Mouse (Mus musculus): ENCODE results near the gene Plk5. TPM values are rescaled to one million over a fixed set of nuclear protein-coding genes. Genes with fewer than 3 reads are reported as not detected.

The Plk5 gene
- polyA plus RNA-seq, 2 experiments: 0.48 to 1.9 TPM

DNA sequence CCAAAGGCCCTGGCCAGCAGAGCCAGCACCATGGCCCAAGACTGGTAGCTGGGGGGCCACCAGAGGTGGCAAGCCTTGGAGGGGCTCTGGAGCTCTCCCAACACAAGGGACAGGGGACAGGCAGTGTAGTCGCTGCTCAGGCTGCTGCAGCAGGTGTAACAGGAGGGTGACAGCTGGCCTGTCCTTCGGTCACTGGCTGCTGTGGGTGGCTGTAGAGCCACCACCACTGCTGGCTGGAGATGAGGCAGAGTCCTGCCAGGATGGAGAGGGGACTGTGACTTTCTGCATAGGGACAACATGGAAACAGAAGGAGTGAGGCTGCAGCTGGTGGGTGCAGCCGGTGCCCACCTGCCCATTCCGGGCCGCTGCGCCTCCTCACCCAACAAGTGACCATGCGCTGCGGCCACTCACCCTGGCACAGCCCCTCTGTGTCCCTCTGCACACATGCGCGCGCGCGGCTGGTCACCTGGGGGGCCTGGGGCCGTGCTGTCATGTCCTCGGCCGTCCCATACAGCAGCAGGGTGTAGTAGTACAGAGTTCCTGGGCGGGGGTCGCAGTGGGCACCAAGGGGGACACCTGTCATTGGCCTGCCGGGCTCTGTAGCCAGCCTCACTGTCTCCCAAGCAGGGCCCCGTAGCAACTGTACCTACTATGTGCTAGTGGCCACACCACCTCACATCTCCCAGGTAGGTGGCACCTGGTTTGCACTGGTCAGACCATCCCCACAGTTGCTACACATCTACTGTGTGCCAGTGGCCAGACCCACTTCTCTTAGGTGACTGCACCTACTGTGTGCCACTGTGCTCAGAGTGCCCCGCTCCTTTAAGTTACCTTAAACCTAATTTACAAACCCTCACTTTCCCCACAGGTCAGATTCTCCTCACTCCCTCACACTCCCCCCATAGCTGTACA is 34.3 kb upstream of the Plk5 start:
- ATAC-seq (ENCODE audit: low FRiP score, low read depth) (no peak), DNase-seq (ENCODE audit: low spot score) (no peak)
- Histone ChIP-seq H3K9ac (ENCODE audit: low read depth, low read length, severe bottlenecking) (peak overlapping the region; percentile 64; the same call in 1 of the 2 replicates), H3K9me3 (ENCODE audit: control insufficient read depth, low read length) (no peaks in the 10 kb centered on the region), H3K27ac (replicated peaks; ENCODE audit: low read depth, low read length) (no peak overlapping the region), H3K27me3 (ENCODE audit: control insufficient read depth, insufficient read depth, low read length) (peaks cover 6% of the 10 kb centered on the region; the same call in 1 of the 2 replicates), H3K4me3 (replicated peaks; ENCODE audit: low read length) (peak overlapping the region; percentile 60; the same call in 1 of the 2 replicates), H3K36me3 (ENCODE audit: control insufficient read depth, insufficient read depth, low read length) (peaks cover 17% of the 10 kb centered on the region; the same call in 1 of the 2 replicates), H3K4me1 (ENCODE audit: control insufficient read depth, insufficient read depth, low read length) (peaks cover 10% of the 10 kb centered on the region; the same call in 1 of the 2 replicates), H3K4me2 (replicated peaks; ENCODE audit: low read depth, low read length, severe bottlenecking) (peak overlapping the region; percentile 99)
- no peak for TF ChIP-seq POLR2A (IDR thresholded peaks at IDR 0.05; ENCODE audit: borderline replicate concordance, extremely low read depth, insufficient read depth, insufficient read length)
- 93% methylated on average over 21 of the region's 21 CpGs for WGBS

DNA sequence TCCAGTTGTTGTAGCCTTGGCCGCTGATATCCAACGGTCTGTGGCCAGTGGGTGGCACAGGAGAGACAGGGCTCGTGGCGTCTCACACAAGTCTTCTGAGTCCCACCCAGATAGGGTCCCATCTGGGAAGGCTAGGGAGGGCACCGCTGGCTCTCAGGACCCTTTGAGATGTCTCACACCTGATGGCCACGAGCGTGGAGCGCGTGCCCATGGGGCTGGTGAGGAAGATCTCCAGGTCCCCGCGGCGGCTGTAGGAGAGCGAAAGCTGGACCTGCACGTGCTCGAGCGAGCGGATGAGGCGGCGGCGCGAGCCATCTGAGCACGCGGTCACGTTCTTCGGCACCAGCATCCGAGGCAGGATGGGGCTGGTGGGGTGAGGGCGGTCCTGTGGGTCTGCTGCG is 33.4 kb upstream of the Plk5 start:
- WGBS: 3% methylated on average over 28 of the region's 28 CpGs
- peaks cover 13% of the 10 kb centered on the region; the same call in 1 of the 2 replicates for H3K36me3 ChIP-seq (ENCODE audit: control insufficient read depth, insufficient read depth, low read length)
- H3K4me3 ChIP-seq (replicated peaks; ENCODE audit: low read length): peak overlapping the region; percentile 60
- peak overlapping the region; percentile 99 for H3K4me2 ChIP-seq (replicated peaks; ENCODE audit: low read depth, low read length, severe bottlenecking)
- no peak overlapping the region for H3K27ac ChIP-seq (replicated peaks; ENCODE audit: low read depth, low read length)
- no peaks in the 10 kb centered on the region for H3K27me3 ChIP-seq (ENCODE audit: control insufficient read depth, insufficient read depth, low read length)
- ATAC-seq (ENCODE audit: low FRiP score, low read depth) (no peak), DNase-seq (ENCODE audit: low spot score) (no peak)
- H3K4me1 ChIP-seq (ENCODE audit: control insufficient read depth, insufficient read depth, low read length): peaks cover 10% of the 10 kb centered on the region; the same call in 1 of the 2 replicates
- H3K9me3 ChIP-seq (ENCODE audit: control insufficient read depth, low read length): no peaks in the 10 kb centered on the region
- H3K9ac ChIP-seq (ENCODE audit: low read depth, low read length, severe bottlenecking): peak overlapping the region; percentile 64
- TF ChIP-seq POLR2A (IDR thresholded peaks at IDR 0.05; ENCODE audit: borderline replicate concordance, extremely low read depth, insufficient read depth, insufficient read length): no peak

DNA sequence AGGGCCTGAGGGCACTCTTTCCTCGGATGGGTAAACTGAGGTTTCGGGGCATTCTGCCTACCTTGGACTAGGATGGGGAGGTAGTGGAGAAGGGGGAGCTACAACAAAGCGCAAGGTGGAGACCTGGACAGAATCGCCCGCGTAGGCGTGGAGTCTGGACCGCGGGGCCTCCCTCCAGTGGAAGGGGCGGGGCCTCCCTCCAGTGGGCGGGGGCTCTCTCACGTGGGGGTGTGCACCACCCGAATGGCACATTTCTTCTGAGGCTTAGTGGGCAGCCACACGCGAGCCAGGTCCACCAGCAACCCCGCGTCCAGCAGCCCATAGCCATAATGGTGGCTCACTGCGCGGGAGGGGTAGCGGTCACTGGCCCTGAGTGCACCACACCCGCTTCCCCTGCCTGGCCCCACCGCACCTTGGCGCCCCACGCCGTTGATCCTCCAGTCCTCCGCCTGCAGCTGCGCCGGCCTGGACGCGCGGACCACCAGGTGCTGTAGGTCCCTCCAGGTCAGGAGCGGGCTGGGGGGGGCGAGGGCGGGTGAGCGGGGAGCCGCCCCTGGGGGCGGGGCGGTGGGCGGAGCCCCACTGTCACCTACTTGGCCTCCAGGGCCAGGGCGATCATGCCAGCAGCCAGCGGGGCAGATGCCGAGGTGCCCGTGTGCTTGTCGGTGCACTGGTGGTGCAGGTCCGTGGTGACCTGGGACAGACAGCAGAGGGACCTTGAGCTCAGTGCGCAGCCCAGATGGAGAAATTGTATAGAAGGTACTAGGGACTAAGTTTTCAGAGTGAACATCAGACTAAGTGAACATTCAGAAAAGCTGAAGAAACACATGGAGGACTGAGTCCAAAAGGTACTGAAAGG is 32.8 kb upstream of the Plk5 start:
- Histone ChIP-seq H3K9me3 (ENCODE audit: control insufficient read depth, low read length) (no peaks in the 10 kb centered on the region), H3K4me3 (replicated peaks; ENCODE audit: low read length) (peak overlapping the region; percentile 60), H3K9ac (ENCODE audit: low read depth, low read length, severe bottlenecking) (peak overlapping the region; percentile 64), H3K36me3 (ENCODE audit: control insufficient read depth, insufficient read depth, low read length) (peaks cover 6% of the 10 kb centered on the region; the same call in 1 of the 2 replicates), H3K4me1 (ENCODE audit: control insufficient read depth, insufficient read depth, low read length) (peaks cover 10% of the 10 kb centered on the region; the same call in 1 of the 2 replicates), H3K27ac (replicated peaks; ENCODE audit: low read depth, low read length) (no peak overlapping the region), H3K4me2 (replicated peaks; ENCODE audit: low read depth, low read length, severe bottlenecking) (peak overlapping the region; percentile 99), H3K27me3 (ENCODE audit: control insufficient read depth, insufficient read depth, low read length) (no peaks in the 10 kb centered on the region)
- peak; percentile 48 for ATAC-seq (ENCODE audit: low FRiP score, low read depth)
- no peak for TF ChIP-seq POLR2A (IDR thresholded peaks at IDR 0.05; ENCODE audit: borderline replicate concordance, extremely low read depth, insufficient read depth, insufficient read length)
- no peak for DNase-seq (ENCODE audit: low spot score)
- WGBS: 1% methylated on average over 36 of the region's 46 CpGs

DNA sequence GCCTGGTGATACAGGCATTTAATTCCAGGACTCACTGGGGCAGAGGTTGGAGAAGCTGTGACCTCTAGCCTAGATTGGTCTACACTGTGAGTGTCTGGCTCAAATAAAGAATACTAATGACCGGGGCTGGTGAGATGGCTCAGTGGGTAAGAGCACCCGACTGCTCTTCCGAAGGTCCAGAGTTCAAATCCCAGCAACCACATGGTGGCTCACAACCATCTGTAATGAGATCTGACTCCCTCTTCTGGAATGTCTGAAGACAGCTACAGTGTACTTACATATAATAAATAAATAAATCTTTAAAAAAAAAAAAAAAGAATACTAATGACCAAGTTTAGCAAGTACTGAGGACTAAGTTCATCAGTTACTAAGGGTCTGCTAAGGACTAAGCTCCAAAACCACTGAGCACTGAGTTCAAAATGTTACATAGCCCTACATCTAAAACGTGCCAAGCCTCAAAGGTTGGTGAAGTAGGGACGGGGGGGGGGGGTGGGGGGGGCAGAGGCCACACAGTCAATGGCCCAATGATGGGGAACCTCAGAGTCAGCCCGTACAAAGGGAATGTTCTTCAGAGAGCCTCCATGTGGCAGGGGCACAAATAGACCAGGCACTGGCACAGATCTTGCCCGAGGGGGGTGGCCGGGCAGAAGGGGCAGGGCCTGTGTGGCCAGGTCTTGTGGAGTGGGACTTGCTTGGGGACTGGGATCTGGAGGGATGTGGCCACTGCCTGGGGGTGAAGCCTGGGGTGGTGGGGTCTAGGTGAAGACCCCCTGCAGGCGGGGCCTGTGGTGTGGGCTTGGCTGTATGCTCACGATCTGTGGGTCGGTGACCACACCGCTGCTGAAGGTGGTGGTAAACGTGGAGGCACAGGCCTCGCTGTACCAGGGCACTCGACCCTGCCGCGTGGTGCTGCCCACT is 31.9 kb upstream of the Plk5 start:
- no peak overlapping the region for H3K9ac ChIP-seq (ENCODE audit: low read depth, low read length, severe bottlenecking)
- H3K4me3 ChIP-seq (replicated peaks; ENCODE audit: low read length): peak overlapping the region; percentile 60; the same call in 1 of the 2 replicates
- H3K4me2 ChIP-seq (replicated peaks; ENCODE audit: low read depth, low read length, severe bottlenecking): peak overlapping the region; percentile 99
- TF ChIP-seq POLR2A (IDR thresholded peaks at IDR 0.05; ENCODE audit: borderline replicate concordance, extremely low read depth, insufficient read depth, insufficient read length): no peak
- H3K27me3 ChIP-seq (ENCODE audit: control insufficient read depth, insufficient read depth, low read length): no peaks in the 10 kb centered on the region
- H3K36me3 ChIP-seq (ENCODE audit: control insufficient read depth, insufficient read depth, low read length): no peaks in the 10 kb centered on the region
- no peak overlapping the region for H3K27ac ChIP-seq (replicated peaks; ENCODE audit: low read depth, low read length)
- peaks cover 9% of the 10 kb centered on the region; the same call in 1 of the 2 replicates for H3K4me1 ChIP-seq (ENCODE audit: control insufficient read depth, insufficient read depth, low read length)
- ATAC-seq (ENCODE audit: low FRiP score, low read depth) (no peak), DNase-seq (ENCODE audit: low spot score) (no peak)
- WGBS: 77% methylated on average over 16 of the region's 17 CpGs
- no peaks in the 10 kb centered on the region for H3K9me3 ChIP-seq (ENCODE audit: control insufficient read depth, low read length)
